Mouse (Mus musculus) cerebellum, adult 9-11 months (tissue): ENCODE results near the gene Pdzk1.

ENCODE experiments used
- DNase-seq: peaks from one replicate; pipeline ENCODE4 v3.0.0; 2022

The Pdzk1 gene

DNA sequence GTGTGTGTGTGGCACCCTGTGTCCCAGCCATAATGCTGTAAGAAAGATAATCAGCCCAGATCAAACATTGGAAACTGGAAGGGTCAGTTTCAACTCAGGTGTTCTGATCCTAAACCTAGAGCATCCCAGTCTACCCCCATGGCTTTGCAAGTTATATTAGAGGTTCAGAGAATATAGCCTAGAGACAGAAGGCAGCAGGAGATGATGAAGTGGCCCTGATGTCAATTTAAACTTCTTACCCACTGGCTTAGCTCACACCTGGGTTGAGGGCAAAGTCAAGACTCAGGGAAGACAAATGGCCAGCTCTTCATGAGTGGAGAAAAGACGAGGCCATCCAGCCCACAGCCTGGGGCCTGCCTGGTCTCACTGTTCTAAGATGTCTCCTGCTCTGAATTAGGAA lies at the start of gene Pdzk1, which contains the start of gene Cd160:
Pdzk1 (plus strand) TSS at position 301 of the 400 bp plus-strand sequence.
Cd160 (minus strand) TSS at position 368 of the 400 bp plus-strand sequence.
- DNase-seq, result no peak

- no peak for DNase-seq
Observed at GRCm38 (mm10) chr3:96782236-96782635, 46.8 kb upstream of the Pdzk1 start.

DNA sequence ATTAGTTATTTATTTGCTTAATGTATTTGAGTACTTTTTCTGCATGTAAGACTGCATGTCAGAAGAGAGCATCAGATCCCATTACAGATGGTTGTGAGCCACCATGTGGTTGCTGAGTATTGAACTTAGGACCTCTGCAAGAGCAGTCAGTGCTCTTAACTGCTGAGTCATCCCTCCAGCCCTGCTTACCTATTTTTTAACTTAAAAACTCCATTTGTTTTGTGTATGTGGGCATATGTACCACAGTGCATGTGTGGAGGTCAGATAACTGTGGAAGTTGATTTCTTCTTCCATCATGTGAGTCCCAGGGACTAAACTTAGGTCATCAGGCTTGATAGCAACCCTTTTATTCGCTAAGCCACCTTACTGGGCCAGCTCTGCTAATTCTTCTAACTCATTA lies 41.3 kb upstream of the Pdzk1 start:
- no peak for DNase-seq

DNA sequence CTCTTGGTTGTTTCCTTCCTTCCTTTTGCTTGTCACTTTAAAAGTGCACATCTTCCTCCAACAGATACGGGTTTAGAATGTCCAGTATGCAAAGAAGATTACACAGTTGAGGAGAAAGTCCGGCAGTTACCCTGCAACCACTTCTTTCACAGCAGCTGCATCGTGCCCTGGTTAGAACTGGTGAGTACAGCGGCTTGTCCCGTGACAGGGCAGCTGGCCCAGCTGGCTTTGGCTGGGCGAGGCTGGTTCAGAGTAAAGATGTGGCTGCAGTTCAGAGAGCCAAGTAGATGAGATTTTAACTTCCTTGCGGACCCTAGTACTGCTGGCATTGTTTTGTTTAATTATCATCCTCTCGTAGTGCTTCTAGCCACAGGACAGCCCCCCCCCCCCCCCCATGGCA lies 40.6 kb upstream of the Pdzk1 start:
- no peak for DNase-seq

DNA sequence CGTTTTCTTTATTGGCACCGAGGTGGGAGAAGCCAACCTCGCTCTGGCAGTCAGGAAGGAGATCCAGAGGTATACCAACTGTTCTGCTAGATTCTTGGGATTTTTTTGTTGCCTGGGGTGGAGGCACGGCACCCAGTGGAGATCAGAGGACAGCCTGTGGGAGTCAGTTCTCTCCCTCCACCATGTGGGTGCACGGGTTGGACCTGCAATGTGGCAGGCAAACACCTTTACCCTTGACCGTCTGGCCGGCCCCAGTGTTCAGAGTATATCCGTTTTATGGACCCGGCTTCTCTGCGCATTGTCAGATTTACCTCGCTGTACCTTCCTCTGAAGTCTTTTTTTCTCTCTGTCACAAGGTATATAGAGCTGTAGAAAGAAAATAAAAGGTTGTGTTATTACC lies 28.8 kb upstream of the Pdzk1 start:
- no peak for DNase-seq

DNA sequence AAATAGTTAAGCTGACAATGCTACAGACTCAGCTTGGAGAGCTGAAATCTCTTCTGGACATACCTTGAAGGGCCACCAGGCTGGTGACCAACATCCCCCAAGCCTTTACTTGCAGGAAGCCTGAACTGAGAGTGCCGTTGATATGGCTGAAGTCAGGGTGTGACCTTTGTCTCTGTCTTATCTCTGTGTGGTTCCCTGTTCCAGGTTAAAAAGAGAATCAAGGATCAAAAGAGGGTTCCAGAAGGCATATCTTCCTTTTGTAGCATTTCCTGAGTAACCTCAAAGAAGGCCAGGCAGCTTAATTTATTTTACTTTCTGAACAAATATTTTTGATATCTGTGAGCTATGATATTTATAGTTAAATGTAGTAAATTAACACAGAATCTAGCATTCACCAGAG lies 26.9 kb upstream of the Pdzk1 start:
- no peak for DNase-seq

- DNase-seq, result no peak
Observed at GRCm38 (mm10) chr3:96808136-96808535, 20.9 kb upstream of the Pdzk1 start.

- DNase-seq, result no peak
Observed at GRCm38 (mm10) chr3:96808651-96809050, 20.4 kb upstream of the Pdzk1 start.

- DNase-seq, result no peak
Observed at GRCm38 (mm10) chr3:96811232-96811631, 17.9 kb upstream of the Pdzk1 start.

DNA sequence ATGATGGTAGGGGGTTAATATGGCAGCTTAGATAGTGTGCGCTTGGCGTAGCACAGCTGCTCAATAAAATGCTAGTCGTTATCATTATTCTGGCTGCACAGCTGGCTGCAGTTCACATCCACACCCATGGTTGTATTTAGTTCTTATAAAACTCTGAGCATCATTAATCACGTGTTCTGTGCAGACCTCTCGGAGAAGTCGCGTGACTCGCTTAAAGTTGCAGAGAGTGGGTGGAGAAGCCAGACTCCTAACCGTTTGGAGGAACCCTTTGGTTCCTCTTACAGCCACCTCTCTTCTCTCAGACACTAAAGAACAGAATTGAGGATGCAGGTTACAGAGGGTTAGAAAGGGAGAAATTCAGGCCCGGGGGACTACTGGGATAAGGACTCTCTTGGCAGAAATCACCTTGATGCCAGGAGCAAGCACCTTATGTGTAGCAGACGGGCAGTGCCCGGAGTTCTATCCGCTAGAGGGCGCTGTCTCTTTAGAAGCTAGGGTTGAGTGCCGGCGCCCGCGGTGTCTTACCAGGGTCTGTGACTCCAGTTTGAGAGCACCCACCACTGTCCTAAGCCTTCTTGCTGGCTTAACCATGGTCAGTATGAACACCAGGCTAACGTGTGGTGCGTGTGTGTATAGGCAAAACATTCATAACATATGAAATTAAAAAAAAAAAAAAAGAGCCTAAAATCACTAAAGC lies 16.5 kb upstream of the Pdzk1 start:
- peak; percentile 60 for DNase-seq

DNA sequence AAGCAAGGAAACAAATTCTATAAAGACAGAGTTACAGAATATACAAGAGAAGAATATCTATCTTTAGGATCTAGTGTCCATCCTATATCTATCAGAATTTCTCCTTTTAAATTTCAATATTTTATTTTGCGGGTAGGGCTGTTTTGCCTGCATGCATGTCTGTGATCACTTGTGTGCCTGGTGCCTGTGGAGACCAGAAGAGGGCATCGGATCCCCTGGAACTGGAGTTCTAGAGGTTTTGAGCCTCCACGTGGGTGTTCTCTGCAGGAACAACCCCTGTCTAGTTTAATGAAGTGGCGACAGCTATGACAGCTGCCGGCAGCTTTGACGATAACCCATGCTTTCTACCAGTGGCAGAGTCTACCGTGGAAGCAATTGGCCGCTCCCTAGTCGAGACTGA lies 16.0 kb upstream of the Pdzk1 start:
- DNase-seq, result no peak

DNA sequence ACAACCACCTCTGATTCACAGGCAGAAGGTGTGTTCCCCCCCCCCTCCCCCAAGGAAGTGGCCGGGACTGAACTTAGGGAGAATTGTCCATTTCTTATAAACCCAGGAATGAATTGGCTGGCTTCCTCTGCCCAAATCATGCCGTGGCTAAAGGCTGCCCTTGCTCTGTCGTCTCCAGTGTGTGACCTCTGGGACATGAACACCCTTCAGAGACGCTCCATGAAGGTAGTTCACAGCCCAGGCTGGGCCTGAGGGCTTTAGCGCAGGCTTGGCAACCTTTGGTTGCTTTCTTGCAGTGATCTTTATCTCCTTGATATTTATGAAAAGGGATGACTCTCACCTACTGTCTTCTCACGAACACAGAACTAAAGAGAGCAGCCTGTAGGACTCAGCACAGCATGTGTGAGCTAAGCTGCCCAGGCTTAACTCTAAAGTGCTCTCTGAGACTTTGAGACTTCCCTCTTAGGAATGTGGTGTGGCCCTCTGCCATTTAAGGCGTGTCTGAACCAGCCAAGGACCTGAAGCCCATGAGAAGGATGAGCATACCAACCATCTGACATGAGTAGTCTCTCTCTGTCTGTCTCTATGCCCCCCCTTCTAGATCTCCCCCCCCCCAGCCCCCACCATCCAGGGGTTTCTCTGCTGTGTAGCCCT lies 15.4 kb upstream of the Pdzk1 start:
- DNase-seq, result no peak

DNA sequence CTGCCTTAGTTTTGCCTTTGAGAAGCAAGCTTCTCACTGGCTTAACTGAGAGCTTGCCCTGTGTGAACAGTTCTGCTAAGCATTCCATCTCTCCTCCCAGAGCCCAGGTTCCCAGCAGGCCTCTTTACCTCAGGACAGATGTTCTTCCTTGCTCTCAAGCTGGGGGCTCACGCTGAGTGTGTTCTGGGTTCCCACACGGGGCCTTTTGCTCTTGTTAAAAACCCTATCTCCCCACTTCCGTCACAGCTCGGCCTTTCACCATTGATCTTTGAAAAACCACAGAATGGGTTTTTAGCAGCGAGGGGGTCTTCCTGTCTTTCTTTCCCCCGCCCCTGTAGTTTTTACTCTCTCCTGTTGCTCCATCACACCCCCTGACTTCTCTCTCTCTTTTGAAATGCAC lies 14.7 kb upstream of the Pdzk1 start:
- DNase-seq, result no peak

- no peak for DNase-seq
Observed at GRCm38 (mm10) chr3:96820116-96820915, 8.8 kb upstream of the Pdzk1 start.

DNA sequence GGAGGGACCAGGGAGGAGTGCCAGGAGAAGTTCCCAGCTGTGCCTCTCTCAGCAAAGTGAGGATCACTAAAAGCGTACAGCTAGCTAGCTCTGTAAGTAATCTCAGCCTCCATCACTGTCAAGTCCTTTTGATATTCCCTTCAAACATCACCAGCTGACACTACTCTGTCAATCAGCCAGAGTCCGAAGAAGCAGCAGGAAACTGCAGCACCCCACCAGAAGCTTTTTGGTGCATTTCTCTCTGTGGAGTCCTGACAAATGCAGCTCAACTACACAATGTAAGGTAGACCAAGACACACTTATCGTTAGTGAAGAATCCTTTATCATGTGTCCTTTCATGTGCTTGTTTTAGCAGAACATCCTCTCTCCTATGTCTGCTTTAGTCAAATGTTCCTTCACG lies 7.5 kb upstream of the Pdzk1 start:
- DNase-seq, result no peak

GRCm38 (mm10) chr3:96823701-96824100 lies 5.4 kb upstream of the Pdzk1 start:
- no peak for DNase-seq

DNA sequence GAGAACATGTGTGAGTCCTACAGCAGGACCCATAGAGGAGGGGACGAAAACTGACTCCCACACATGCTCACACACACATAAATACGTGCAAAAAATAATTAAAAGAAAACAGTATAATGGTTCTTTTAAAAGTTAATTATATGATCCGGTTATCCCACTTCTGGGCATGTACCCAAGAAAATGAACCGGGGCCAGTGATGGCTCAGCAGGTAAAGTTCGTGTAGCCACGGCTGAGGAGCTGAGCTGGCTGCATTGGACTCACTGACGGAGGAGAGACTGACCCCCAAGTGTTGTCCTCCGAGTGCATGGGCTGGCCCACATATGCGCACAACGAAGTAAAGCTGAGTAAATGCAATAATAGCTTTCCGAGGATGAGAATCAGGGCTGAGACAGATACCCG lies 4.5 kb upstream of the Pdzk1 start:
- no peak for DNase-seq

DNA sequence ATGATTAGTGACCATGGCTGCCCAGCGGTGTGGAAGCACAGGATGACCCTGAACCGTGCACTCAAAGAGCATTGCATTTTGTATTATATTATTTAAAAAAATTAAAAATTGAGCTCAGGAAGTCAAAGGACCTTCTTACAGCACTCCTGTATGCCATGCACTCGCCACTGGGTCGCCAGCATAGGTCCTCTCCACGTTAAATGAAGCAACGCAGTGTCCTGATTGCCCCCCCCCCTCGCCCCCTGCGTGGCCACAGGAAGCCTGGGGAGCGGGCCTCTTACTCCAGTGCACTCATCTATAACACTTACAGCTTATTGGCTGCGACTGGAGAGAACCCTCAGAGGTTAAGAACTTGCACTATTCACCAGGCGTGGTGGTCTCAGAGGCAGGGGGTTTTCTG lies 3.8 kb upstream of the Pdzk1 start:
- no peak for DNase-seq

- no peak for DNase-seq
Observed at GRCm38 (mm10) chr3:96828308-96828864, 698 bp upstream of the Pdzk1 start.

- no peak for DNase-seq
Observed at GRCm38 (mm10) chr3:96829856-96830255, 772 bp downstream of the Pdzk1 start.

- no peak for DNase-seq
Observed at GRCm38 (mm10) chr3:96832930-96833329, 3.8 kb downstream of the Pdzk1 start.

GRCm38 (mm10) chr3:96834587-96835348 lies 5.7 kb downstream of the Pdzk1 start:
- DNase-seq, result no peak

DNA sequence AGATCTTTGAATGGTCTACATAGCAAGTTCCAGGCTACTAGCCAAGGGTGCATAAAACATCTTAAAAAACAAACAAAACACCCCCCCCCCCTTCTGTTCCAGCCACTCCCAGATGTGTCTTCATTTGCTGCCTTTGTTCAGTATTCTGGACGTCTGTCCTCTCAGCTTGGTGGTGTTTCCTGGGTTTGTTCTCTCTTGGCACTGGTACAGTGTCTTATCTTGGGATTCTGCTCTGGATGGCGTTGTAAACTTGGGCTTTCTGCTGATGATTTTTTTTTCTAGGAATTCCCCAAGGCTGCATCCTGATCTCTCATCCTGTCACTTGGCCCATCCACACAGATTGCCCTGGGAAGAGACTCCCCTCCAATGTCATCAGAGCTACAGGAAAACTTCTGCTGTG lies 7.3 kb downstream of the Pdzk1 start:
- no peak for DNase-seq
